Comparison of ENCODE assay signal across 38 mouse cellular contexts in the genomic region with DNA sequence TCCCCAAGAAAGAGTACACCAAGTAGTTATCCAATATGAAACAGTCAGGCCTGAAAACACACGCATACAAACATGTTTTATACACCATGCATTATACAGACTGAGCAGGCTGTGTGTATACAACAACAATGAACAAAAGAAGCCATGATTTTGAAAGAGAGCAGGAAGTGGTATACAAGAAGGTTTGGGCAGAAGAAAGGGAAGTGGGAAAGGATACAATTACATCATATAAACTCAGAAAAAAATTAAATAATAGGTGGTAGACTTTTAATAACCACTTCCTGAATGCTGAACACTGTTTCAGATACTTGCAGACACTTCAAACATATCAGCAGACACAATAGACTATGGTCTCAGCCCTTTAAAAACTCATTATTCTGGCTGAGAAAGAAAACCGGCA. TPM values are rescaled to one million over a fixed set of nuclear protein-coding genes. Genes with fewer than 3 reads are reported as not detected.
"Had no signal": no experiment of that assay in that cellular context is flagged by ENCODE, and none has a peak within 500 bp of the region (broad histone marks: within the 10 kb centered on the region; RNA-seq: fewer than 3 reads in every experiment).

No protein-coding gene starts in this region.

- DNase-seq: gastrocnemius, postnatal 25 days; heart, adult 11 months; heart, adult 2 months; heart, postnatal 14 days; heart, postnatal 36 days; kidney, adult 18-20 months; kidney, adult 8-10 months; kidney, postnatal 10 days; kidney, postnatal 25 days; kidney, postnatal 4 days; layer of hippocampus, postnatal 36 days had no signal

- H3K36me3 ChIP-seq: heart, embryonic 13.5 days; heart, embryonic 15.5 days; hindbrain, embryonic 10.5 days; hindbrain, embryonic 12.5 days; intestine, embryonic 15.5 days; limb, embryonic 13.5 days; limb, embryonic 15.5 days; liver, embryonic 12.5 days had no signal

- H3K27ac ChIP-seq: heart, adult 2 months; heart, embryonic 13.5 days; heart, embryonic 15.5 days; hindbrain, embryonic 10.5 days; hindbrain, embryonic 12.5 days; hindbrain, embryonic 14.5 days; intestine, embryonic 15.5 days; layer of hippocampus, adult 2 months; left cerebral cortex, adult 2 months; limb, embryonic 13.5 days; limb, embryonic 15.5 days; liver, embryonic 12.5 days; liver, embryonic 14.5 days had no signal

- H3K9me3 ChIP-seq: heart, embryonic 13.5 days; heart, embryonic 15.5 days; hindbrain, embryonic 10.5 days; hindbrain, embryonic 12.5 days; intestine, embryonic 15.5 days; limb, embryonic 13.5 days; limb, embryonic 15.5 days; liver, embryonic 12.5 days had no signal

- H3K27me3 ChIP-seq: heart, embryonic 13.5 days; heart, embryonic 15.5 days; hindbrain, embryonic 12.5 days; intestine, embryonic 15.5 days; limb, embryonic 13.5 days; limb, embryonic 15.5 days had no signal

- H3K4me3 ChIP-seq: heart, adult 2 months; heart, embryonic 13.5 days; heart, embryonic 15.5 days; hindbrain, embryonic 10.5 days; hindbrain, embryonic 12.5 days; intestine, embryonic 15.5 days; layer of hippocampus, adult 2 months; left cerebral cortex, adult 2 months; limb, embryonic 13.5 days; limb, embryonic 15.5 days; liver, embryonic 12.5 days had no signal

- ATAC-seq: hindbrain, embryonic 16.5 days; inflammation-experienced regulatory T-cells, adult 6 months; intestine, embryonic 15.5 days; intestine, postnatal 0 days; liver, embryonic 12.5 days had no signal

RNA-seq across cellular contexts. Expression of gene Glb1l2, which starts 2.5 kb away (rescaled TPM):
- polyA plus RNA-seq: inflammation-experienced regulatory T-cells, adult 6 months; liver, adult 2 months had no signal

RNA-seq across cellular contexts. Expression of gene Glb1l3, which starts 52.0 kb away (rescaled TPM):
- total RNA-seq: gastrocnemius, adult 18-20 months; gastrocnemius, adult 8-10 months; gastrocnemius, postnatal 25 days; gastrocnemius, postnatal 4 days; heart, adult 2 months; heart, postnatal 36 days; layer of hippocampus, adult 2 months; layer of hippocampus, postnatal 14 days; layer of hippocampus, postnatal 36 days; left cerebral cortex, adult 2 months; left cerebral cortex, postnatal 14 days; left cerebral cortex, postnatal 36 days; liver, adult 2 months had no signal
- polyA plus RNA-seq: heart, adult 2 months; heart, embryonic 11.5 days; heart, embryonic 13.5 days; heart, embryonic 15.5 days; heart, postnatal 0 days; hindbrain, embryonic 10.5 days; hindbrain, embryonic 12.5 days; hindbrain, embryonic 16.5 days; inflammation-experienced regulatory T-cells, adult 6 months; intestine, embryonic 15.5 days; intestine, postnatal 0 days; kidney, embryonic 14.5 days; kidney, embryonic 16.5 days; limb, embryonic 11.5 days; limb, embryonic 13.5 days; limb, embryonic 15.5 days; liver, adult 2 months; liver, embryonic 12.5 days; liver, embryonic 14.5 days had no signal
